ENCODE assay signal across 24 mouse cellular contexts in the genomic region with DNA sequence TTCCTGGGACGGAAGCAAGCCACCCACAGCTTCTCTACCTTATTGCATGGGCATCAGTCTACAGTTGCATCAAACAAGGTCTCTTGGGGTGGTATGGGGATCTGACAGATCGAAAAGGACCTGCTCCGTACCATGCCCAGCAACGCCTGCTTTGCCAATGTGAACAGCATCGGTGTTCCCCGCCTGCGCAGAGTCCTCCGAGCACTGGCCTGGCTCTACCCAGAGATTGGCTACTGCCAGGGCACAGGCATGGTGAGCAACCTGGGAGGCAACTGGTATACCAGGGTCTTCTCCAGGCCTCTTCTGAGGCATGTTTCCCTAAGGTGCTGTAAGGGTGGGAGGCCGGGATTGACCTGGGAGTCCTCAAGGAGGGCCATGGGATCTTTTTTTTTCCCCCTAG.
"Had no signal": no experiment of that assay in that cellular context is flagged by ENCODE, and none has a peak within 500 bp of the region (broad histone marks: within the 10 kb centered on the region; RNA-seq: fewer than 3 reads in every experiment).

No protein-coding gene starts in this region.

- H3K9me3 ChIP-seq: embryonic facial prominence, embryonic 10.5 days; embryonic facial prominence, embryonic 12.5 days; embryonic facial prominence, embryonic 13.5 days; embryonic facial prominence, embryonic 15.5 days; forebrain, embryonic 10.5 days; forebrain, embryonic 12.5 days; forebrain, embryonic 13.5 days; forebrain, embryonic 15.5 days had no signal

- H3K4me2 ChIP-seq: embryonic facial prominence, embryonic 12.5 days; embryonic facial prominence, embryonic 13.5 days; embryonic facial prominence, embryonic 15.5 days; forebrain, embryonic 12.5 days; forebrain, embryonic 13.5 days; forebrain, embryonic 15.5 days had no signal

- H3K4me3 ChIP-seq: embryonic facial prominence, embryonic 10.5 days; embryonic facial prominence, embryonic 12.5 days; embryonic facial prominence, embryonic 13.5 days; embryonic facial prominence, embryonic 15.5 days; erythroblast, embryonic 14.5 days; forebrain, embryonic 10.5 days; forebrain, embryonic 12.5 days; forebrain, embryonic 13.5 days; forebrain, embryonic 15.5 days; gastrocnemius, adult 2 months had no signal

- H3K4me1 ChIP-seq: embryonic facial prominence, embryonic 13.5 days; embryonic facial prominence, embryonic 15.5 days; forebrain, embryonic 10.5 days; forebrain, embryonic 12.5 days; forebrain, embryonic 13.5 days; forebrain, embryonic 15.5 days had no signal

- ATAC-seq: forebrain, embryonic 13.5 days; forebrain, embryonic 14.5 days; forebrain, embryonic 15.5 days; forebrain, embryonic 16.5 days; forebrain, postnatal 0 days had no signal

- DNase-seq: cerebellum, adult 8-10 months; cerebellum, adult 9-10 months; cerebellum, adult 9-11 months; cerebellum, postnatal 14 days; cerebellum, postnatal 36 days; embryo, embryonic 11 days; forebrain, postnatal 0 days; gastrocnemius, adult 2 months; gastrocnemius, postnatal 10 days; gastrocnemius, postnatal 14 days; gastrocnemius, postnatal 25 days; gastrocnemius, postnatal 36 days; heart, adult 18-20 months had no signal

- H3K27ac ChIP-seq: embryonic facial prominence, embryonic 10.5 days; embryonic facial prominence, embryonic 12.5 days; embryonic facial prominence, embryonic 13.5 days; embryonic facial prominence, embryonic 15.5 days; forebrain, embryonic 10.5 days; forebrain, embryonic 12.5 days; forebrain, embryonic 13.5 days; forebrain, embryonic 15.5 days; gastrocnemius, adult 2 months had no signal

- H3K27me3 ChIP-seq: embryonic facial prominence, embryonic 12.5 days; embryonic facial prominence, embryonic 13.5 days; embryonic facial prominence, embryonic 15.5 days; forebrain, embryonic 12.5 days; forebrain, embryonic 13.5 days; forebrain, embryonic 15.5 days had no signal

- H3K9ac ChIP-seq: embryonic facial prominence, embryonic 12.5 days; embryonic facial prominence, embryonic 13.5 days; embryonic facial prominence, embryonic 15.5 days; forebrain, embryonic 12.5 days; forebrain, embryonic 13.5 days; forebrain, embryonic 15.5 days; forebrain, postnatal 0 days had no signal
